Mouse (Mus musculus): Measurements from ENCODE around the gene Elavl1. TPM values are rescaled to one million over a fixed set of nuclear protein-coding genes. Genes with fewer than 3 reads are reported as not detected.
A peak's percentile ranks its signal among the peaks of the same experiment; 100 is the strongest.
"Not testable (repeated sequence)": the region's sequence is repeated elsewhere in the genome, so short reads cannot be mapped to it uniquely, and the experiment has no call there.

Gene Elavl1
- polyA plus RNA-seq, 1 experiment from 2014 or later = 310 TPM

- H3K4me3 ChIP-seq (replicated peaks) = no peak overlapping the region
- ATAC-seq (ENCODE audit: low FRiP score) = 0 out of 2 replicates have a peak, but pooled peaks have one; percentile 51
- no peaks in the 10 kb centered on the region for H3K27me3 ChIP-seq
- H3K27ac ChIP-seq = no peak overlapping the region
- H3K9me3 ChIP-seq = no peaks in the 10 kb centered on the region
- H3K36me3 ChIP-seq (replicated peaks) = peaks cover 95% of the 10 kb centered on the region
- no peaks in the 10 kb centered on the region for H3K4me1 ChIP-seq
- WGBS = 80% methylated on average over 15 of the region's 15 CpGs
- H3K9ac ChIP-seq = no peak overlapping the region
- no peak overlapping the region for H3K4me2 ChIP-seq
These were observed 57.6 kb downstream of the Elavl1 start for GRCm38 (mm10) chr8:4267627-4268026.

DNA sequence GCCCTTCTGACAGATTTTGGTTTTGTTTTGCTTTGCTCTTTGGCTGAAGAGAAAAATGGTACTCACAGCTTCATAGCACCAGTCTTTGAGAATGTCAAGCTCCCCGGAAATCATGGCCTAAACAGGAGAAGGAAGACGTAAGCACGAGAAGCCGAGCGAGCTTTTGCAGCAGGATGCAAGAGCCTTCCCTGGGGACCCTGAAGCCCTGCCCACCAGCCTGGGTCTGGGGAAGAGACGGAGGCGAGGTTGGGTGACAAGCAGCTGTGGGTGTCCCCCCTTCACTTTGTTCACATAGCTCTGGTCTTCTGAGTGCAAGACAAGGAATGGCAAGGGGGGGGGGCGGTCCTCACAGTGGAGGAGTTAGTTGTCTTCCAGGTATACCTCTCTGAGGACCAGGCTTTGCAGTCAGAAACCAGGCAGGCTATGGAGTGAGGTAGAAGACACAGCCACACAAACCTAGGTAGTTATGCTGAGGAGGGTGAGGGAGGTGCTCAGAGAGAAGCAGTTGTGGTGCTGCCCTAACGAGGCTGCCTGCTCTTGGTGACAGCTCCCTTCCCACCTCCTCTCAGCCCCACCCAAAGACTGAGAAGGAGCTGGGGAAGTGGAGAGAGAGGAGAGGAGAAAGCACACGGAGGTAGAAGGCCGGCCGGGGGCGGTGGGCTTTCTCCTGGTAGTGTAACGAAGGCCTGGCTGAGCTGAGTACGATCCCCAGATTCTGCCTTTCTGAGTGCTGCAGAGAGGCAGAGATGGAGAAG, 59.9 kb downstream of the Elavl1 start:
- Histone ChIP-seq H3K36me3 (replicated peaks) (peaks cover 99% of the 10 kb centered on the region), H3K4me1 (no peaks in the 10 kb centered on the region), H3K27me3 (no peaks in the 10 kb centered on the region), H3K9ac (no peak overlapping the region), H3K4me2 (no peak overlapping the region), H3K4me3 (replicated peaks) (no peak overlapping the region), H3K27ac (no peak overlapping the region), H3K9me3 (no peaks in the 10 kb centered on the region)
- WGBS = 93% methylated on average over 15 of the region's 15 CpGs
- ATAC-seq (ENCODE audit: low FRiP score) = no peak

GRCm38 (mm10) chr8:4263105-4263791, 62.0 kb downstream of the Elavl1 start:
- 89% methylated on average over 8 of the region's 8 CpGs for WGBS
- H3K4me2 ChIP-seq = no peak overlapping the region
- H3K27me3 ChIP-seq = no peaks in the 10 kb centered on the region
- H3K4me1 ChIP-seq = peaks cover 11% of the 10 kb centered on the region
- H3K9me3 ChIP-seq = no peaks in the 10 kb centered on the region
- ATAC-seq (ENCODE audit: low FRiP score) = no peak
- H3K27ac ChIP-seq = no peak overlapping the region
- no peak overlapping the region for H3K9ac ChIP-seq
- H3K36me3 ChIP-seq (replicated peaks) = peaks cover 86% of the 10 kb centered on the region
- H3K4me3 ChIP-seq (replicated peaks) = no peak overlapping the region

GRCm38 (mm10) chr8:4259805-4260170, 65.4 kb downstream of the Elavl1 start:
- Histone ChIP-seq H3K36me3 (replicated peaks) (peaks cover 80% of the 10 kb centered on the region), H3K4me1 (peaks cover 29% of the 10 kb centered on the region), H3K9me3 (no peaks in the 10 kb centered on the region), H3K4me2 (no peak overlapping the region), H3K27ac (peak overlapping the region; percentile 97), H3K27me3 (no peaks in the 10 kb centered on the region), H3K4me3 (replicated peaks) (no peak overlapping the region; the same call in 1 of the 2 replicates), H3K9ac (no peak overlapping the region)
- 83% methylated on average over 4 of the region's 4 CpGs for WGBS
- no peak for ATAC-seq (ENCODE audit: low FRiP score)

GRCm38 (mm10) chr8:4259125-4259804, 65.9 kb downstream of the Elavl1 start, which contains the start of gene Ctxn1:
Ctxn1 (minus strand) TSS chr8:4259274.
- 7% methylated on average over 33 of the region's 33 CpGs for WGBS
- Histone ChIP-seq H3K9ac (peak within 1 kb of the TSS; percentile 90), H3K4me2 (peak within 1 kb of the TSS; percentile 61), H3K27ac (peak within 1 kb of the TSS; percentile 97), H3K36me3 (replicated peaks) (peaks cover 80% of the 10 kb centered on the region), H3K4me3 (replicated peaks) (peak within 1 kb of the TSS; percentile 83), H3K9me3 (no peaks in the 10 kb centered on the region), H3K4me1 (peaks cover 32% of the 10 kb centered on the region), H3K27me3 (no peaks in the 10 kb centered on the region)
- peak; percentile 94 for ATAC-seq (ENCODE audit: low FRiP score)

GRCm38 (mm10) chr8:4258678-4259077, 66.5 kb downstream of the Elavl1 start:
- peaks cover 38% of the 10 kb centered on the region for H3K4me1 ChIP-seq
- no peaks in the 10 kb centered on the region for H3K27me3 ChIP-seq
- peak; percentile 81 for ATAC-seq (ENCODE audit: low FRiP score)
- peak overlapping the region; percentile 90 for H3K9ac ChIP-seq
- peak overlapping the region; percentile 61 for H3K4me2 ChIP-seq
- peaks cover 74% of the 10 kb centered on the region for H3K36me3 ChIP-seq (replicated peaks)
- peak overlapping the region; percentile 83 for H3K4me3 ChIP-seq (replicated peaks)
- under 1% methylated on average over 30 of the region's 32 CpGs for WGBS
- H3K27ac ChIP-seq = peak overlapping the region; percentile 97
- no peaks in the 10 kb centered on the region for H3K9me3 ChIP-seq

- H3K27me3 ChIP-seq = no peaks in the 10 kb centered on the region
- H3K4me2 ChIP-seq = peak overlapping the region; percentile 61
- H3K36me3 ChIP-seq (replicated peaks) = peaks cover 69% of the 10 kb centered on the region
- WGBS = 1% methylated on average over 34 of the region's 35 CpGs
- peak overlapping the region; percentile 90 for H3K9ac ChIP-seq
- peak; percentile 73 for ATAC-seq (ENCODE audit: low FRiP score)
- H3K4me1 ChIP-seq = peaks cover 40% of the 10 kb centered on the region
- no peaks in the 10 kb centered on the region for H3K9me3 ChIP-seq
- peak overlapping the region; percentile 97 for H3K27ac ChIP-seq
- peak overlapping the region; percentile 83 for H3K4me3 ChIP-seq (replicated peaks)
These were observed 67.0 kb downstream of the Elavl1 start for GRCm38 (mm10) chr8:4258233-4258632.

DNA sequence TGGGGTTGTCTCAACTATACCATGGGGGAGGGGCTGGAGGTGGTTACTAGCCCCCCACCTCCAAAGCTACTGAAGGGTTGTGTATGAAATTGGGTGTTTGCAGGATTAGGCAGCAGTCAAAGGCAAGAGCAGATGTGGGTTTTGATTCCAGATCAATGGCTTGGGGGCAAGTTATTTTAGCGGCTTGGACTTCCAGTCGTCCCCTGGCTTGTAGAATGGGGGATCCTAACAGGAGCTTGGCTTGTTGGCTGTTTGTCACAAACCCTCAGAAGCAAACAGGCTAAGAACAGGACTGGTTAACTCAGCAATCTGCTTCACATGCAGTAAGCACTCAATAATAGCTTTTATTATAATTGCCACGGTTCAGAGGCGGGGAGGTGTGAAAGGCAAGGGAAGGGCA, 67.9 kb downstream of the Elavl1 start:
- peak overlapping the region; percentile 83 for H3K4me3 ChIP-seq (replicated peaks)
- 66% methylated on average over 4 of the region's 4 CpGs for WGBS
- H3K4me2 ChIP-seq = peak overlapping the region; percentile 61
- peaks cover 61% of the 10 kb centered on the region for H3K36me3 ChIP-seq (replicated peaks)
- peak overlapping the region; percentile 90 for H3K9ac ChIP-seq
- ATAC-seq (ENCODE audit: low FRiP score) = no peak
- H3K27ac ChIP-seq = peak overlapping the region; percentile 97; the same call in 1 of the 2 replicates
- H3K27me3 ChIP-seq = no peaks in the 10 kb centered on the region
- peaks cover 43% of the 10 kb centered on the region for H3K4me1 ChIP-seq
- H3K9me3 ChIP-seq = no peaks in the 10 kb centered on the region

DNA sequence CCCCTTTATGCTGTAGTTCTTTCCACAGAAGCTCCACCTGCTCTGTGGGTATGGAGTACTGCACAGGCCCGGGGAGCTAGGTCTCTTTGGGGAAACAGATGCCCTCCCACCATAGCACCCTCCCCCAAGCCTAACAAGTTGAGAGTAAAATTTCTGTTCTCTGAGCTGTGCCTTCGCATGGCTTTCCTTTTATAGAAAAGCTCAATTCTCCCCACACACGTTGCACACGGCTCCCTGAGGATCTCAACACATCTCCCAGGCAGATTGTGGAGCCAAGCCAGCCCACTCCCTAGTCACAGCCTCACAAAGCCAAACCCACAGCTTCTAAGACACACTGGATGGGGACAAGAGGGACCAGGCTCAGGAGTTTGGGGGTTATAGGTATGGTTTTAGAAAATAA, 68.3 kb downstream of the Elavl1 start:
- 77% methylated on average over 4 of the region's 4 CpGs for WGBS
- Histone ChIP-seq H3K9ac (no peak overlapping the region; the same call in 1 of the 2 replicates), H3K9me3 (no peaks in the 10 kb centered on the region), H3K27ac (peak overlapping the region; percentile 43; the same call in 1 of the 2 replicates), H3K4me1 (peaks cover 45% of the 10 kb centered on the region), H3K4me3 (replicated peaks) (peak overlapping the region; percentile 83), H3K4me2 (peak overlapping the region; percentile 61), H3K27me3 (no peaks in the 10 kb centered on the region), H3K36me3 (replicated peaks) (peaks cover 56% of the 10 kb centered on the region)
- no peak for ATAC-seq (ENCODE audit: low FRiP score)

- peaks cover 49% of the 10 kb centered on the region for H3K4me1 ChIP-seq
- not testable (repeated sequence) for ATAC-seq (ENCODE audit: low FRiP score); H3K9ac ChIP-seq; H3K4me2 ChIP-seq; H3K27me3 ChIP-seq; H3K27ac ChIP-seq; H3K9me3 ChIP-seq; H3K4me3 ChIP-seq (replicated peaks)
- WGBS = 87% methylated on average over 7 of the region's 7 CpGs
- peaks cover 43% of the 10 kb centered on the region for H3K36me3 ChIP-seq (replicated peaks)
These were observed 69.7 kb downstream of the Elavl1 start for GRCm38 (mm10) chr8:4255471-4255870.

- H3K27me3 ChIP-seq = peaks cover 8% of the 10 kb centered on the region; the same call in 1 of the 2 replicates
- H3K27ac ChIP-seq = peak overlapping the region; percentile 95
- peaks cover 38% of the 10 kb centered on the region for H3K36me3 ChIP-seq (replicated peaks)
- H3K4me1 ChIP-seq = peaks cover 46% of the 10 kb centered on the region
- peak overlapping the region; percentile 90; the same call in 1 of the 2 replicates for H3K9ac ChIP-seq
- H3K4me3 ChIP-seq (replicated peaks) = peak overlapping the region; percentile 88
- ATAC-seq (ENCODE audit: low FRiP score) = no peak
- no peaks in the 10 kb centered on the region for H3K9me3 ChIP-seq
- peak overlapping the region; percentile 69 for H3K4me2 ChIP-seq
- 55% methylated on average over 6 of the region's 6 CpGs for WGBS
These were observed 71.2 kb downstream of the Elavl1 start for GRCm38 (mm10) chr8:4254001-4254400.

Data from forebrain, embryonic 12.5 days (tissue).